Mouse (Mus musculus) lung, embryonic 16.5 days (tissue): ENCODE measurements around the gene Lcorl. TPM values are rescaled to one million over a fixed set of nuclear protein-coding genes. Genes with fewer than 3 reads are reported as not detected.

Experiments used
- ATAC-seq: fragments of 200-750 bp; cut with Nextera tagmentation; 2 replicates; pipeline ENCODE4 v1.8.0; 2017; ENCODE audit warnings: low read depth, mild to moderate bottlenecking, moderate library complexity
- H3K27ac ChIP-seq: fragments of 300-500 bp; sonication (generic); 2 replicates; pipeline ENCODE4 v1.5.1; 2014; ENCODE audit warnings: mild to moderate bottlenecking, control low read depth, low read length
- H3K27me3 ChIP-seq: fragments of 300-500 bp; sonication (generic); 2 replicates; pipeline ENCODE4 v1.6.1; 2014; ENCODE audit warnings: low read depth, low read length, mixed read lengths; ENCODE audit not compliant: control insufficient read depth, insufficient read depth
- H3K36me3 ChIP-seq: fragments of 300-500 bp; sonication (generic); 2 replicates; pipeline ENCODE4 v1.6.1; 2014; ENCODE audit warnings: low read length; ENCODE audit not compliant: control insufficient read depth, insufficient read depth
- H3K4me1 ChIP-seq: fragments of 300-500 bp; sonication (generic); replicated peaks from 2 replicates; pipeline ENCODE4 v1.6.1; 2014; ENCODE audit warnings: low read length, mixed read lengths; ENCODE audit not compliant: control insufficient read depth, insufficient read depth
- H3K4me2 ChIP-seq: fragments of 300-500 bp; sonication (generic); 2 replicates; pipeline ENCODE4 v1.6.1; 2014; ENCODE audit warnings: low read depth, low read length, control low read depth
- H3K4me3 ChIP-seq: fragments of 300-500 bp; sonication (generic); 2 replicates; pipeline ENCODE4 v1.5.1; 2014; ENCODE audit warnings: mild to moderate bottlenecking, low read length, control low read depth
- H3K9ac ChIP-seq: fragments of 300-500 bp; sonication (generic); 2 replicates; pipeline ENCODE4 v1.6.1; 2014; ENCODE audit warnings: low read length, control low read depth
- H3K9me3 ChIP-seq: fragments of 300-500 bp; sonication (generic); 2 replicates; pipeline ENCODE4 v1.6.1; 2016; ENCODE audit warnings: low read length; ENCODE audit not compliant: control insufficient read depth
- WGBS: fragments of 180-500 bp; shearing (Covaris S2); extraction: QIAGEN DNeasy Blood & Tissue Kit; methylation state at CpG from one replicate; pipeline ENCODE4 v1.1.7; 2014; 5-methylcytosine and 5-hydroxymethylcytosine counted together
- polyA plus RNA-seq: library from polyadenylated mRNA; unstranded; fragments of >200 nt; fragmentation: Nextera tagmentation; extraction: Ambion mirVana; gene quantifications from 2 replicates; pipeline ENCODE4 v1.2.1, GENCODE M21; 2015

Gene Lcorl
- polyA plus RNA-seq, 1 experiment from 2014 or later: 36.2 TPM

DNA sequence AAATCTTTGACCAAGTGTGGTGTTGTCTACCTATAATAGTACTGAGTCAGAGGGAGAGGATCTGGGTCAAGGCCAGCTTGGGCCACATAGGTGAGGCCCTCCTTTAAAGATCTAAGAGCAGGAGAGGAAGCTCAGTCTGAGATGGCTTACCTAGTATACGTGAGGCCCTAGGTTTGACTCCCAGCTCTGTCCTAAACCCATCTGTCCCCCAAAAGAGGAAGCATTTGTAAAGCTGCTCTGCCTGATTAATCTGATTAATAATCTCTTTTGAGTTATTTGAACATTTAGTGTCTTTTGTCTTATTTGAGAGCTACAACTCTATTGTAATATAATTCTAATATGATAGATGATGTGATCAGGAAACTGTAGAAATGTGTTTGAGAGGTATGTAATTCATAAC is 174.0 kb downstream of the Lcorl start:
- peaks cover 14% of the 10 kb centered on the region for H3K36me3 ChIP-seq
- H3K9me3 ChIP-seq: no peaks in the 10 kb centered on the region
- no peak for ATAC-seq
- H3K27ac ChIP-seq: no peak overlapping the region
- H3K4me3 ChIP-seq: no peak overlapping the region
- no peak overlapping the region for H3K9ac ChIP-seq
- no peaks in the 10 kb centered on the region for H3K27me3 ChIP-seq
- no peak overlapping the region for H3K4me2 ChIP-seq
- WGBS: 96% methylated on average over 1 of the region's 1 CpGs
- H3K4me1 ChIP-seq: no peaks in the 10 kb centered on the region

GRCm38 (mm10) chr5:45679955-45680354 is 177.5 kb downstream of the Lcorl start:
- H3K9me3 ChIP-seq: no peaks in the 10 kb centered on the region
- no peak for ATAC-seq
- H3K27ac ChIP-seq: no peak overlapping the region
- H3K4me2 ChIP-seq: no peak overlapping the region
- H3K4me3 ChIP-seq: no peak overlapping the region
- H3K27me3 ChIP-seq: no peaks in the 10 kb centered on the region
- peaks cover 21% of the 10 kb centered on the region for H3K36me3 ChIP-seq
- H3K4me1 ChIP-seq: no peaks in the 10 kb centered on the region
- no peak overlapping the region for H3K9ac ChIP-seq

DNA sequence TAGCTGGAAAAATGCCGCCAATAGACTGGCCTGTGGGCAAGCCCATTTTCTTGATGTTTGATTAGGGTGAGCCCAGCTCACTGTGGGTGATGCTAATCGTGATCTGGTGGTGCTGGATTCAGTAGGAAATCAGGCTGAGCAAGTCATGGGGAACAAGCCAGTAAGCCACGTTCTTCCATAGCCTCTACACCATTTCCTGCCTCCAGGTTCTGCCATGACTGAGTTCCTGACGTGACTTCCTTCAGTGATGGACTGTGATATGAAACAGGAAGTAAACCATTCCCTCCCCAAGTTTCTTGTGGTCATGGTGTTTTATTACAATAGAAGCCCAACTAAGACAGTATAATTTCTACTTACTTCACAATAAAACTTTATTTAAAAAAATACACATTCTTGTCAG is 179.8 kb downstream of the Lcorl start:
- Histone ChIP-seq H3K4me1 (no peaks in the 10 kb centered on the region), H3K9me3 (no peaks in the 10 kb centered on the region), H3K27me3 (no peaks in the 10 kb centered on the region), H3K9ac (no peak overlapping the region), H3K4me3 (no peak overlapping the region), H3K36me3 (peaks cover 21% of the 10 kb centered on the region), H3K4me2 (no peak overlapping the region), H3K27ac (no peak overlapping the region)
- ATAC-seq: no peak
- 65% methylated on average over 4 of the region's 4 CpGs for WGBS

GRCm38 (mm10) chr5:45675032-45675431 is 182.4 kb downstream of the Lcorl start:
- no peak for ATAC-seq
- Histone ChIP-seq H3K36me3 (peaks cover 14% of the 10 kb centered on the region), H3K9ac (no peak overlapping the region), H3K4me3 (no peak overlapping the region), H3K4me1 (peaks cover 3% of the 10 kb centered on the region), H3K27me3 (no peaks in the 10 kb centered on the region), H3K27ac (no peak overlapping the region), H3K4me2 (no peak overlapping the region), H3K9me3 (no peaks in the 10 kb centered on the region)
- WGBS: 100% methylated on average over 1 of the region's 1 CpGs

GRCm38 (mm10) chr5:45670894-45671494 is 186.4 kb downstream of the Lcorl start:
- H3K9ac ChIP-seq: 0 out of 2 replicates have a peak overlapping the region, but pooled peaks have one; percentile 47
- 36% methylated on average over 5 of the region's 5 CpGs for WGBS
- H3K36me3 ChIP-seq: peaks cover 4% of the 10 kb centered on the region; the same call in 1 of the 2 replicates
- no peaks in the 10 kb centered on the region for H3K27me3 ChIP-seq
- no peak for ATAC-seq
- H3K4me2 ChIP-seq: peak overlapping the region; percentile 64
- no peak overlapping the region for H3K27ac ChIP-seq
- peak overlapping the region; percentile 40 for H3K4me3 ChIP-seq
- no peaks in the 10 kb centered on the region for H3K9me3 ChIP-seq
- H3K4me1 ChIP-seq: peaks cover 6% of the 10 kb centered on the region

- Histone ChIP-seq H3K4me1 (peaks cover 6% of the 10 kb centered on the region), H3K9ac (peak overlapping the region; percentile 81), H3K4me2 (peak overlapping the region; percentile 64), H3K9me3 (no peaks in the 10 kb centered on the region), H3K27ac (peak overlapping the region; percentile 68), H3K36me3 (no peaks in the 10 kb centered on the region), H3K27me3 (no peaks in the 10 kb centered on the region), H3K4me3 (peak overlapping the region; percentile 57)
- no peak for ATAC-seq
- WGBS: 0% methylated on average over 13 of the region's 13 CpGs
Observed at GRCm38 (mm10) chr5:45670280-45670670, 187.1 kb downstream of the Lcorl start.

DNA sequence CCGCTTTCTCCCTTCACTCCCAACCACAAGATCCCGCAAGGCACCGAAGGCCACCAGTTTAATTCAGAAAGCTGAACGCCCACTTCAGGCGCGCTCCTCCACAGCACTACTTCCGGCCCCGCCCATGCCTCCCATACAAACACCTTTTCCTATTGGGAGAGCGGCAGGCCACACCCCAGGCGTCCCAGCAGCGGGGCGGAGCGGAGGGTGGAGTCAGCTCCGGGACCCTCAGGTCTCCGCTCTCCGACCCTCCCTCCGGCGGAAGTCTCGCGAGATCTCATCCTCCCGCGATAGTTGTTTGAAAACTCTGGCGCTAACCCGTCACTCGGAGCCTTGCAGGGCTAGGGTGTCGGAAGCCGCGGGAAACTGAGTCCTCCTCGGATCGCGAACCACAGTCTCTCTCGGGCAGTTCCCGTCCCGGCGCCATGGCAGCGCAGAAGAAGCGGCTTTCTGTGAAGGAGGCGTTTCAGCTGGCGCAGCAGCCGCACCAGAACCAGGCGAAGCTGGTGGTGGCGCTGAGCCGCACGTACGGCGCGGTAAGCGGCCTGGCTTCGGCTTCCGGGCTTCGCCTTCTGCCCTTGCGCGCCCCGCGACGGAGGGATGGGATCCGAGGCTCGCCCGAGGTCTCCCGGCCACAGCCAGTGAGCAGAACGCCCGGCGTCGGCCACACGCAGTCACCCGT is 187.7 kb downstream of the Lcorl start, which contains the start of gene Ncapg:
Gene Ncapg, plus strand, starts transcription at position 322 of the 682 bp plus-strand sequence.
- peak within 1 kb of the TSS; percentile 85 for H3K9ac ChIP-seq
- peaks cover 6% of the 10 kb centered on the region for H3K4me1 ChIP-seq
- H3K36me3 ChIP-seq: no peaks in the 10 kb centered on the region
- H3K4me3 ChIP-seq: peak within 1 kb of the TSS; percentile 57
- H3K9me3 ChIP-seq: no peaks in the 10 kb centered on the region
- 0% methylated on average over 66 of the region's 66 CpGs for WGBS
- peak within 1 kb of the TSS; percentile 80 for H3K4me2 ChIP-seq
- ATAC-seq: peak; percentile 100
- peak within 1 kb of the TSS; percentile 90 for H3K27ac ChIP-seq
- H3K27me3 ChIP-seq: no peaks in the 10 kb centered on the region

- ATAC-seq: peak; percentile 55
- peak overlapping the region; percentile 80 for H3K4me2 ChIP-seq
- peak overlapping the region; percentile 57 for H3K4me3 ChIP-seq
- H3K9ac ChIP-seq: peak overlapping the region; percentile 85
- WGBS: 0% methylated on average over 27 of the region's 27 CpGs
- H3K27ac ChIP-seq: peak overlapping the region; percentile 90
- no peaks in the 10 kb centered on the region for H3K27me3 ChIP-seq
- peaks cover 6% of the 10 kb centered on the region for H3K4me1 ChIP-seq
- no peaks in the 10 kb centered on the region for H3K36me3 ChIP-seq
- H3K9me3 ChIP-seq: no peaks in the 10 kb centered on the region
Observed at GRCm38 (mm10) chr5:45669234-45669597, 188.2 kb downstream of the Lcorl start.

DNA sequence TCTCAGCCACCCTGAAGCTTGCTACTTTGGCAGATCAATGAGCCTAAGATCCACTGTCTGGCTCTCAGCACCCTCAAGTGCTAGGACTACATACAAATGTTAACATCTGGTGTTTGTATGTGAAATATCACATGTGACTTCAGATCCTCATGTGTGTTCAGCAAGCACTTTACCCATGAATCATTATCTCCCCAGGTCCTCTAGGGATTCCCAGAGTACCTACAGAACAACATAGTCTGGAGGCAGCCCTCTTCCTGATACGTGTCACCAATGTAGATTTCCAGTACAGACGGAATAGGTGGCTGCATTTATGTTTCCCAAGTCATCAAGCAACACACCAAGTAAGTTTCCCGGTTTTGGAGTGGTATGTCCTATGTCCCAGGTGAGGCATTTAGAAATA is 188.6 kb downstream of the Lcorl start:
- no peaks in the 10 kb centered on the region for H3K36me3 ChIP-seq
- H3K4me3 ChIP-seq: peak overlapping the region; percentile 57
- H3K9me3 ChIP-seq: no peaks in the 10 kb centered on the region
- H3K27me3 ChIP-seq: no peaks in the 10 kb centered on the region
- peak overlapping the region; percentile 80 for H3K4me2 ChIP-seq
- H3K9ac ChIP-seq: peak overlapping the region; percentile 85
- ATAC-seq: peak; percentile 3; the same call in 1 of the 2 replicates
- peak overlapping the region; percentile 90; the same call in 1 of the 2 replicates for H3K27ac ChIP-seq
- WGBS: 1% methylated on average over 3 of the region's 3 CpGs
- H3K4me1 ChIP-seq: peaks cover 6% of the 10 kb centered on the region
